In genomic region chr10:13475121-13475520, GRCm38 (mm10) we compare ENCODE assay signal across 9 mouse cellular contexts. TPM values are rescaled to one million over a fixed set of nuclear protein-coding genes. Genes with fewer than 3 reads are reported as not detected.
DNase-seq lines count a peak whose midpoint lies in the region; ATAC-seq and TF ChIP-seq lines count a peak whose summit lies in the region.
"Had no signal": no experiment of that assay in that cellular context is flagged by ENCODE, and none has a peak within 500 bp of the region (broad histone marks: within the 10 kb centered on the region; RNA-seq: fewer than 3 reads in every experiment).

No protein-coding gene starts in this region.

- H3K9ac ChIP-seq in heart, postnatal 0 days (replicated peaks; ENCODE audit: low read depth, low read length): no peak overlapping the region
- no peak overlapping the region for H3K9ac ChIP-seq in midbrain, postnatal 0 days (replicated peaks; ENCODE audit: low read length, poor library complexity, severe bottlenecking)
- H3K9ac ChIP-seq: liver, embryonic 14.5 days had no signal

- no peak for TF ChIP-seq CTCF in heart, postnatal 0 days (IDR thresholded peaks at IDR 0.05; ENCODE audit: low read depth)
- no peak for TF ChIP-seq CTCF in midbrain, postnatal 0 days (IDR thresholded peaks at IDR 0.05)

- no peak for TF ChIP-seq EP300 in heart, postnatal 0 days (IDR thresholded peaks at IDR 0.05; ENCODE audit: low read depth)

- DNase-seq in heart, embryonic 10.5 days (ENCODE audit: low spot score): no peak
- no peak for DNase-seq in heart, adult 18-20 months
- DNase-seq in B cell, adult 2 months: peak; percentile 3 to 4
- no peak for DNase-seq in heart, postnatal 0 days (ENCODE audit: low spot score)
- DNase-seq in midbrain, postnatal 0 days (ENCODE audit: low spot score): no peak
- DNase-seq in gastrocnemius, postnatal 4 days (ENCODE audit: low spot score in 2 of 2): no peak
- DNase-seq in cerebellum, adult 18-20 months: no peak
- no peak for DNase-seq in cerebellum, postnatal 4 days (ENCODE audit: low spot score in 2 of 2)

- H3K4me3 ChIP-seq in heart, embryonic 10.5 days: peak overlapping the region; percentile 76; the same call in 1 of the 2 replicates
- H3K4me3 ChIP-seq in heart, postnatal 0 days (ENCODE audit: low read depth, low read length): no peak overlapping the region
- H3K4me3 ChIP-seq in midbrain, postnatal 0 days (ENCODE audit: low read depth, low read length): peak overlapping the region; percentile 73; the same call in 1 of the 2 replicates

- no peaks in the 10 kb centered on the region for H3K36me3 ChIP-seq in heart, embryonic 10.5 days
- H3K36me3 ChIP-seq in heart, postnatal 0 days (replicated peaks; ENCODE audit: control insufficient read depth, insufficient read depth, low read length): no peaks in the 10 kb centered on the region
- no peaks in the 10 kb centered on the region for H3K36me3 ChIP-seq in midbrain, postnatal 0 days (ENCODE audit: insufficient read depth, low read length)

- WGBS in heart, embryonic 10.5 days: 23% methylated on average over 7 of the region's 7 CpGs
- 50% methylated on average over 7 of the region's 7 CpGs for WGBS in heart, postnatal 0 days
- 36% methylated on average over 7 of the region's 7 CpGs for WGBS in midbrain, postnatal 0 days

- H3K9me3 ChIP-seq in heart, embryonic 10.5 days: no peaks in the 10 kb centered on the region
- peaks cover 2% of the 10 kb centered on the region; the same call in 1 of the 2 replicates for H3K9me3 ChIP-seq in heart, postnatal 0 days (replicated peaks; ENCODE audit: control insufficient read depth, low read length)
- H3K9me3 ChIP-seq in midbrain, postnatal 0 days (ENCODE audit: low read length): no peaks in the 10 kb centered on the region

- H3K4me2 ChIP-seq in heart, postnatal 0 days (ENCODE audit: low read depth, low read length): peak overlapping the region; percentile 99
- H3K4me2 ChIP-seq in midbrain, postnatal 0 days (ENCODE audit: low read depth, low read length, poor library complexity, severe bottlenecking): peak overlapping the region; percentile 99; the same call in 1 of the 2 replicates

- no peak overlapping the region for H3K27ac ChIP-seq in heart, embryonic 10.5 days
- no peak overlapping the region for H3K27ac ChIP-seq in heart, postnatal 0 days (ENCODE audit: low read depth)
- H3K27ac ChIP-seq in midbrain, postnatal 0 days (ENCODE audit: low read depth, low read length): no peak overlapping the region
- H3K27ac ChIP-seq: liver, embryonic 14.5 days had no signal

- H3K27me3 ChIP-seq in heart, embryonic 10.5 days (ENCODE audit: insufficient read depth, poor library complexity, severe bottlenecking): peaks cover 52% of the 10 kb centered on the region
- 0 out of 2 replicates have a peak, but pooled peaks cover 9% of the 10 kb centered on the region for H3K27me3 ChIP-seq in heart, postnatal 0 days (ENCODE audit: control insufficient read depth, insufficient read depth, low read length)
- peaks cover 20% of the 10 kb centered on the region; the same call in 1 of the 2 replicates for H3K27me3 ChIP-seq in midbrain, postnatal 0 days (ENCODE audit: insufficient read depth, low read length)

- ATAC-seq in heart, postnatal 0 days (ENCODE audit: insufficient read depth, low read depth): no peak
- ATAC-seq in midbrain, postnatal 0 days (ENCODE audit: low FRiP score): no peak

- peaks cover 18% of the 10 kb centered on the region for H3K4me1 ChIP-seq in heart, embryonic 10.5 days
- H3K4me1 ChIP-seq in heart, postnatal 0 days (ENCODE audit: control insufficient read depth, insufficient read depth): peaks cover 6% of the 10 kb centered on the region; the same call in 1 of the 2 replicates
- no peaks in the 10 kb centered on the region for H3K4me1 ChIP-seq in midbrain, postnatal 0 days (ENCODE audit: insufficient read depth, low read length)

RNA-seq across cellular contexts. Expression of gene Phactr2, which starts 0.9 kb away (rescaled TPM):
- 53.3 and 54.6 TPM in 2 replicates for polyA plus RNA-seq in heart, embryonic 10.5 days (2016; fragmentation: Nextera tagmentation; extraction: Ambion mirVana)
- 10 to 100 TPM; 43.4 to 45.7 TPM for total RNA-seq in heart, adult 18-20 months (2021)
- total RNA-seq in heart, postnatal 0 days (2014; rRNA removed; ENCODE audit: low replicate concordance): 51.1 and 62.5 TPM in 2 replicates
- polyA plus RNA-seq in heart, postnatal 0 days (2015; fragmentation: Nextera tagmentation; extraction: Ambion mirVana): 39.6 and 40.6 TPM in 2 replicates
- 9.0 and 11.0 TPM in 2 replicates for total RNA-seq in midbrain, postnatal 0 days (2014; rRNA removed)
- 8.4 TPM in 2 replicates for polyA plus RNA-seq in midbrain, postnatal 0 days (2015; fragmentation: Nextera tagmentation; extraction: Ambion mirVana)
- 10 to 100 TPM; 75.0 to 78.7 TPM for total RNA-seq in gastrocnemius, postnatal 4 days (2021)

RNA-seq across cellular contexts. Expression of gene Fuca2, which starts 24.2 kb away (rescaled TPM):
- 41.2 and 51.9 TPM in 2 replicates for polyA plus RNA-seq in heart, embryonic 10.5 days (2016; fragmentation: Nextera tagmentation; extraction: Ambion mirVana)
- total RNA-seq in heart, adult 18-20 months (2021): 100 to 1,000 TPM; 173 to 185 TPM
- total RNA-seq in heart, postnatal 0 days (2014; rRNA removed; ENCODE audit: low replicate concordance): 63.9 and 78.7 TPM in 2 replicates
- 289 and 361 TPM in 2 replicates for polyA plus RNA-seq in heart, postnatal 0 days (2015; fragmentation: Nextera tagmentation; extraction: Ambion mirVana)
- total RNA-seq in midbrain, postnatal 0 days (2014; rRNA removed): 15.8 and 24.3 TPM in 2 replicates
- polyA plus RNA-seq in midbrain, postnatal 0 days (2015; fragmentation: Nextera tagmentation; extraction: Ambion mirVana): 65.7 and 67.5 TPM in 2 replicates
- total RNA-seq in gastrocnemius, postnatal 4 days (2021): 10 to 100 TPM; 24.4 to 26.4 TPM

Comparison
In these comparisons a context has a peak if more than half of its experiments do, and no peak if none do; other contexts are left out.
1. DNase-seq: peak in B cell, adult 2 months (2 of 2); none in heart, embryonic 10.5 days (single experiment), heart, adult 18-20 months (0 of 2), heart, postnatal 0 days (single experiment), midbrain, postnatal 0 days (single experiment), gastrocnemius, postnatal 4 days (0 of 2), cerebellum, adult 18-20 months (0 of 2) and cerebellum, postnatal 4 days (0 of 2).